Mouse (Mus musculus) testis, postnatal 10 days (tissue): ENCODE results near the gene Vps9d1.
A peak's percentile ranks its signal among the peaks of the same experiment; 100 is the strongest.
"Not testable (repeated sequence)": the region's sequence is repeated elsewhere in the genome, so short reads cannot be mapped to it uniquely, and the experiment has no call there.

Source experiments
- DNase-seq: peaks from one replicate; pipeline ENCODE4 v3.0.0; 2021; ENCODE audit warnings: low spot score

Vps9d1 gene

DNA sequence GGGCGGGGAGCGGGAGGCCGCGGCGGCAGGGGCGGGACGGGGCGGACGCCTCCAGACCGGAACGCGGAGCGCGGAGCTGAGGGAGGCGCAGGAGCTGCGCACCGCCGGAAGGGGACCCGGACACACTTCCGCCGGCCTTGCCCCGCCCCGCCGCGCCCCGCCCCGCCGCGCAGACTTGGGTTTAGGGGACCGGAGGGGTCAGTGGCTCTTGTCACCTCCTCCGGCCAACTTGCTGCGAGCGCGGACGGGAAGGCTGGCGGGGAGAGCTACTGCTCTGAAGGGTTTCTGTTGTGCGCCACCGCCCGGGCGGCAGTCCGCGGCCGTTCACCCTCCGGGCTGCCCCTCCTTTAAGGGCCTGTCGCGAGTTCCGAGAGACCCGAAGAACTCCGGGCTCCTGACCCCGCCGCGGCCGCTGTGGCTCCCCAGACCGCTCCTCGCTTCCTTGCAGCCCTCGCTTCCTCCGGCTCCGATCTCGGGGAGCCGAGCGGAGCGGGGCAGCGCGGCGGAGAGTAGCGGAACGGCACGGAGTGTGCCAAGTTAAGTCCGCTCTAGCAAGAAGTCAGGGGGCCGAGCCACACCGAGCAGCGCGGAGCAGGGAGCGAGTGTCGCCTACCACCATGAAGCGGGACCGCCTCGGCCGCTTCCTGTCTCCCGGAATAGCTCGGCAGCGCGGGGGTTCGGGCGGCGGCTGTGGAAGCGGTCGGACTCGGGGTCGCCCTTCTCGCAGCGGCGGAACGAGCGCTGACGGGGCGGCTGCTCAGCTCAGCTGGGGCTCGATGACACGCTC is at the start of gene Vps9d1, which contains the start of gene Zfp276:
TSS of gene Vps9d1 (minus strand) at position 250 of the 787 bp plus-strand sequence.
TSS of gene Zfp276 (plus strand) at position 97 of the 787 bp plus-strand sequence.
- DNase-seq, result peak; percentile 93

DNA sequence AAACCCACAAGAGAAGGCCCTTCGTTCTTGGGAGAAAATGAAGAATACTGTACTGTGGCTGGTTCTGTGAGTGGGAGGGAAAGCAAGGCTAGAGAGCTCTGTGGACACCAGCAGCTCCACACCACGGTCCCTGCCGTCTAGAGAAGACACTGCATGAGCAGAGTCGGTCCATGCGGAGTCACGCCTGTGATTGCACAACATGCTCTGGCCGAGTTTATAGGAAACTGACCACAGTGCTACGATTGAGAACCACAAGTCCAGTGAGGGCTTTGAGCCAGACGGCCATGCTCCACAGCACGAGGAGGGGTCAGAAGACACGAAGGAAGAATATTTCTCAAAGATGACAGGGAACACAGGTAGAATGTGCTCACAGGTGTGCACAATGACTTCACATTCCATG is 44.2 kb upstream of the Vps9d1 start:
- no peak for DNase-seq

DNA sequence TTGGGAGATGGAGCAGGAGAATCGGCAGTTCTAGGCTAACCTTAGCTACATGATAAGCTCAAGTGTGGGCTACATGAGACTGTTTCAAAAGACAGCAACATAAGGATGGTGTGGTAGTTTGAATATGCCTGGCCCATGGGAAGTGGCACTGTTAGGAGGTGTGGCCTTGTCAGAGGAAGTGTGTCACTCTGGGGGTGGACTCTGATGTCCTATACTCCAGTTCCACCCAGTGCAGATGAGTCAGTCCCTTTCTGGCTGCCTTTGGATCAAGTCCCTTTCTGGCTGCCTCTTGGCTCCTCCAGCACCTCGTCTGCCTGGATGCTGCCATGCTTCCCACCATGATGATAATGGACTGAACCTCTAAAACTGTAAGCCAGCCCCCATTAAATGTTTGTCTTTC is 38.6 kb upstream of the Vps9d1 start:
- DNase-seq, result no peak

DNA sequence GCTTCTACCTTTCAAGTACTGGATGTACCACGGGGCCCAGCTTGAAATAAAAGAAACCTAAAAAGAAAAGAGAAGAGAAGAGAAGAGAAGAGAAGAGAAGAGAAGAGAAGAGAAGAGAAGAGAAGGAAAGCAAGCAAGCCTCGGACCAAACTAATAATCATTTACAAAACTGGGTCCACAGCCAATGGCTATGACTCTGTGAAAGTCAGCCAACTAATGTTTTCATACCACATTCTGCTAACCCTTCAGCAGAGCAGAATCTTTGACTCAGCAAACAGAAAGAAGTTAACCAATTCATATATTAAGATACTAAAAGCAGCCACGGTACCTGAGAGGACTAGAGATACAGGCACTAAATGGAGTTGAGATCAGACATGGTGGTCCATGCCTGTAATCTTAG is 38.1 kb upstream of the Vps9d1 start:
- DNase-seq, result no peak

DNA sequence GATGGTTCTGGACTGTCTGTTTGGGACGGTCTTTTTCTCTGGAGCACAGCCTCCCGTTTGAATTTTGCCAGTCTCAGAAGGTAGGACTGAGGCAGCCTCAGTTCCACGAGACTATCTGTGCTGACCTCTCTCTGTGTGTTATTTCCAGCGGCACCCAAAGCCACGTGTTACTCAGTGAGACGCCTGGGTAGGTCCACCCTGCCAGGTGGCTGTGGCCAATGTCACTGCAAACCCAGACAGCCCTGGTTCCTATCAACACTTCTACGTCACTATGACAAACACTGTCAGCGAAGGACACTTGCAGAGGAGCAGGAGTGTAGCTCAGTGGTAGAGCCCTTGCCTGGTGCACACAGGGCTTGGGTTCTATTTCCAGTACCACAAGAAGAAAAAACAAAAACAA is 37.6 kb upstream of the Vps9d1 start:
- DNase-seq, result no peak

DNA sequence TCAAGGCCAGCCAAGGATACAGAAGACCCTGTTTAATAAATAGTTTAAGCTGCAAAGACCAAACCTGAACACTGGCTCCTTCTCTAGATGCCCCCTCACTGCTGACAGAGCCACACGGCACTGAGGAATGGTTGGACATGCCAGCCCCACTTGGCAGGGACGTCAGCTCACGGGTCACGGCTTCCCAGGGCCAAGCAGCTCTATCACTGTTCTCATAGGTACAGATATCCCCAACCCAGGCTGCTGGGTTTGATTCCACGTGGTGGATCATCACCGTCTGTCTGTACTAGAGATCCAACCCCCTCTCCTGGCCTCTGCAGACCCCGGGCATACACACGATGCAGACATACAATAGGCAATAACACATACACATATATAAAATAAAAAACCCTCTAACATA is 36.5 kb upstream of the Vps9d1 start:
- DNase-seq, result no peak

DNA sequence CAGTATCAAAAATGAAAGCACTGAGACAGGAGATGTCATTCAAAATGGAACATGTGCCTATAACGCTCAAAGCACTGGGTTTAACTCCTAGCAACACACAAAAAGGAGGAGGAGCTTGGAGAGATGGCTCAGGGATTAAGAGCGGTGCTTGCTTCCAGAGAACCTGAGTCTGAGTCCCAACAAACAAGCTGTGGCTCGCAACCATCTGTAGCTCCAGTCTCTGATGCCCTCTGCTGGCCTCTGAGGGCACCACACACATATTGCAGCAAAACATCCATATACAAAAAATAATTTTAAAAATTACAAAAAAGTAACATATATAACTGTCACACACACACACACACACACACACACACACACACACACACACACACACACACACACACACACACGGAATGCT is 36.0 kb upstream of the Vps9d1 start:
- DNase-seq, result peak; percentile 70

DNA sequence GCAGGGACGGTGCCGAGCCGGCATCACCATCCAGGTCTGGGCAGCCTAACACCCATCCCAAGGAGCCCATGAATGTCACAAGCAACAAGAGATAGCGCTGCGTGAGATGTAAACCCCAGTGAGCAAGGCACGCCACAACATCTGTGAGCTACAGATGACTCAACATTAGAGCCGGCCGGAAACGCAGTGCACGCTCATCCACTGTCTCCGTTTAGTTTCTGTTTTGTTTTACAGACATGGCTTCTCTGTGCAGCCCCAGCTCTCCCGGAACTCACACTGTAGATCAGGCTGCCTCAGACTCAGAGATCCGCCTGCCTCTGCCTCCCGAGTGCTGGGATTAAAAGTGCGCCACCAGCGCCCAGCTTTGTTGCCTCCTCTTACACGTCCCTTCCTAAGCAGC is 33.2 kb upstream of the Vps9d1 start:
- DNase-seq, result no peak

DNA sequence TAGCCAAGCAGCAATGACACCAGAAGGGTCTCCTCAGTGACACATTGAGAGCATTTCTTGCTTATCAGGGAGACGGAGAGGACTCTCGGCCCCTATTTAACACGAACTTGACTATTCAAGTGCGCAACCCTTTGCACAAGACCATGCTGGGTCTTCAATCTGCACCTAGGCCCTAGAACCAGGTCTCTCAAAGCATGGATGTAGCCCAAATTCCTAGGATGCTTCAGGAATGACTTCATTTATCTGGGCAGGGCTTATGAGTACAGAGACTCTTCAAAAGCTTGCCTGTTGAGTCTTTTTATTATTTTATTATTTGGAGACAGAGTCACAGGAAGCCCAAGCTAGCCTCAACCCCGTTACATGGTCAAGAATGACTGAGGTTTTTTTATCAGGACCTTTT is 30.3 kb upstream of the Vps9d1 start:
- no peak for DNase-seq

DNA sequence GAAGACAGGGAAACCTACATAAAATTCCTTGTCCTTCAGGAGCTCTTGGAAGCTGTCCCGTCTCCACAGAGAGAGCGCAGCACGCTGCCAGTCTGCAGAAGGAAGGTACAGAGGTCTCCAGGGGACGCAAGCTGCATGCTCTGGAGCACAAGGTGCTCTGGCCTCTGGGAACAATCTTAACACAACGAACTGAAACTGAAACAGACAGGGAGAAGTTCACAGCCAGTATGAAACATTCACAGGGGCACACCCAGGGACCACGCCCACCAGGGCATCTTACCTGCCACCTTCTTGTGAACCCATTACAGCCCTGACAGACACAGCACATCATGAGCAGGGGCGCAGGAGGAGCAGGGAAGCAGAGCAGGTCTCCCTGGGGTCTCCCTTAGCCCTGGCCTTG is 29.8 kb upstream of the Vps9d1 start:
- DNase-seq, result no peak

DNA sequence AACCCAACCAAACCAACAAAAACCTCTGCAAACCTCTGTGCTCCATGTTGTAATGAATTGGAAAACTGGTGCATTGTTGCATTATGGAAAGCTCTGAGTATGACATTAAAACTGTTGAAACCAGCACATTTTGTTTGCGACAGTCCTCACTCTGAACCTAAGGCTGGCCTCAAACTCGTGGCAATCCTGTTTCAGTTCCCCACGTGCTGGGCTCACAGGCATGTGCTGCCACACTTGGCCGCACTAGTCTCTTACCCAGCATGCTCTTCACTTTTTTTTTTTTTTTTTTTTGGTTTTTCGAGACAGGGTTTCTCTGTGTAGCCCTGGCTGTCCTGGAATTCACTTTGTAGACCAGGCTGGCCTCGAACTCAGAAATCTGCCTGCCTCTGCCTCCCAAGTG is 28.8 kb upstream of the Vps9d1 start:
- not testable (repeated sequence) for DNase-seq

DNA sequence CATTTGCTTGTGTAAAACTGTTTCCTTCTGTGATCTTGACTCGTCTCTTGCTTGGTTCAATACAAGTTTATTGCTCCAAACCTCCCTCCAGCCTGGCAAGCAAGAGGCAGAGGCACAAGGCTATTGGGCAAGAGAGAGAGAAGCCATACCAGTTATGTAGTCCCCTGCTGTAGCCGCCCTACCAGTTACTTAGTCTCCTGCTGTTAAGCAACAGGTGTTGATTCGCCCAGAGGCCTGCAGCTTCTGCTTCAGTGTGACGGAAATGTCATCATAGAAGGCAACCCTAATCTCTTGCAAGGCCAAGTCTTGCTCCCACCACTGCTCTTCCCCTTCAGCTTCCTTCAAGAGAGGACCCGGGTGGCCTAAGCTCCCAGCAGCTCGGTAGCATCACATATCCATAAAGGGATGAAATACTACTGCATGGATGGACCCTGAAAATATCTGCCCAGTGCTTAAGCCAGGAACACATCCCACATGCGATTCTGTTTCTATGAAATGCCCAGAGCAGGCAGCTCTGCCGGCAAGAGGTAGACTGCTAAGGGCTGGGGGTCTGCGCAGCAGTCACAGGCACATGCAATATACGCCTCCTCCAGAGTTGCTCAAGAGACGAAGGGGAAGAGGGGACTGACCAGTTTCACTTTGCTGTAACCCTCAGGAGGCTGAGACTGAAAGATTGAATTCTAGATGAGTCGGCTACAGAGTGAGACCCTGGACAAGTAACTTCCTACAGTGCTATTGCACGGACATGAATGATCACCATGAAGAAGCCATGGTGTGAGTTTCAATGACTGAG is 26.4 kb upstream of the Vps9d1 start:
- no peak for DNase-seq

DNA sequence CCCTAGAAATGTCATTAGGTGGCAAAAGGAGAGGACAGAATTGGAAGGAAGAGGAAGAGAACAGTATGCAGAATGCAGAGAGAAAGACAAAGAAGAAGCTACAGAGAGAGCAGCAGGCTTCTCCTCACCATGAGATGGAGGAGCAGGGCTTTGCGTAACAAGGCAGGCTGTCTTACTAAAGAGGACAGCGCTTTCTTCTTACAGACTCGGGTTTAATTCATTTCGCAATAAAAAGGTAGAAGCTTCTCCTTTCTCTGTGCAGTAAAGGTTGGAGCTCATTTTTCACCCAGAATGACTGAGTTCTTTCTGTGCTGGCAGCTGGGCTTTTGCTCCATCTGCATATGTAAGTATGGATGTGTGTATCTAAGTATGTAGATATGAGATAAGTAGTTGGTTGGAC is 25.7 kb upstream of the Vps9d1 start:
- DNase-seq, result no peak

DNA sequence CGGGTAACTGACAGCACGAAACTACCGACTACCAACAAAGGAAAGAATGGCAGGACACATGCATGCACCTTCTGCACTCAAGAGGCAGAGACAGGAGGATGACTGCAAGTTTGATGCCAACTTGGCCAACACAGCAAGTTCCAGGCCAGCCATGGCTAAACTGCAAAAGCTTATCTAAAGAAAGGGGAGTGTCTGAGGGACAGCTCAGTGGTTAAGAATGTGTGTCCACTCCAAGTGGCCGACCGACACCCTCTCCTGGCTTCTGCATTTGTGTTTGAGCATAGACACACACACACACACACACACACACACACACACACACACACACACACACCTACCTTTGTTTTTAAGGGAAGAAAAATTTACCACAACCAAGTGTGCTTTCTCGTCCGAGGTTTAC is 24.3 kb upstream of the Vps9d1 start:
- DNase-seq, result no peak

DNA sequence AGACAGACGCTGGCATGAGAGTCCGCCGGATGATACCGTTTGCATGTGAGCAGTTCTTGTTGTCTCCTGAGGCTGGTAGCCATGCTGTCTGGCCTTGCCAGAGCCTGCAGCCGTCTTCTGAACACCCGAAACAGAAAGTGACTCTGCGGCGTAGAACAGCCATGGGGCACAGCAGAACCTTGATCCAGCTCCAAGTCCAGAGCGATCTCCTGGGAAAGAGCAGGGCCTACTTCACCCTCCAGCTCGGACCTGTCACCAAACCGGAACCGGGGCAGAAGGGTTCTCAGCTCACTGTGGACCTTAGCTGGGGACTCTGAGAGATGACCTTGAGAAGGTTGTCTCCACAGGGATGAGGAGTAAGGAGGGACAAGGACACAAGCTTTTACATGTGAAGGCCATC is 20.9 kb upstream of the Vps9d1 start:
- DNase-seq, result no peak

DNA sequence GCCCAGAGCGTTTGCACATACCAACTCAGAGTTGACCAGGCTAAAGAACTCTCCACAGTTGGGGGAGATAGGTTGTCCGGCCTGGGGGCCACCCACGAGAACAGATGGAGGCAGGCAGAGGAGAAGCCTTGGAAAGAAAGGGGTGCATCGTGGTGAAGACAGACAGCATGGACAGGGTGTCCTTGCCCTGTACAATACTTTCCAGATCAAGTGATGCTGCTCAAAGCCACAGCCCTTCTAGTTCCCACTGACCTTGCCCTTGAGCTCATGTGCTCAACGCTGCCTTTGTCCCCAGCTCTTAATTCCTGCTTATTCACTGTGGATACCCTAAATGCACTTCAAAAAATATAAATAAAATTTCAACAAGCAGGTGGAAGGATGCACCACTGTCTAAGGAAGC is 20.3 kb upstream of the Vps9d1 start:
- DNase-seq, result no peak

DNA sequence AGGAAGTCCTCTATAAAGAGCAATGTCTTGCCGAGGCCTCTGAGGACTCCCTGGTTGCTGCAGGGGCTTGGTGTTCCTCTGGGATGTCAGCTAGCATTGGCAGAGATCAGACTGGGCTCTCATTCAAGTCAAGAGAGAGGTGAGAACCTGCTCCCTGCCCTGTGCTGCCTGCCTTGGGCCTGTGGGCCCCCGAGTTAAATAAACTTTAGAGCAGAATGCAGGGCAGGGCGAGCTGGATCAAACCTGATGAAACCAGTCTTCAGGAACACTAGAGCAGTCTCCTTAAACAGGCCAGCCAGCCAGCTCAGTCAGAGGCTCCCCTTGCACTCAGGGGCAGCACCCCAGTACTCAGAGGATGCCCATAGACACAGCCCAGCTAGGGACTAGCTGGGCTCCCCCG is 17.8 kb upstream of the Vps9d1 start:
- DNase-seq, result no peak

DNA sequence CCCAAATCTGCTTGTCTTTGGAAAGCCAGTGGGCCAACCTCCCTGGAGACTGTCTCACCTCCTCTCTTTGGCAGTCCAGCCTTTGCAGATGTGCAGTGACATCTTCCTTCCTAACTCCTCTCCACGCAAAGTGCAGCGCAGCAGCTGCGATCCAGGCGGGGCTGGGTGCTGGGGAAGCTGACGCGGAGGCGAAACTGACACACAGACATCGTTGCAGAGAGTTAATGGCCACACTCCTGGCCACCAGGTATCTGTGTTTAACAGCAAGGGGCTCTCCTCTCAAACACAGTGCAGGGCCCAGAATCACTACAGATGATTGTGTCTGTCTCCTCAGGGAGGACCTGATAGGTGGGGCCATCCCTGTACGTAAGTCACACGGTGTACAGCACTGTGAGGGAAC is 17.0 kb upstream of the Vps9d1 start:
- no peak for DNase-seq

DNA sequence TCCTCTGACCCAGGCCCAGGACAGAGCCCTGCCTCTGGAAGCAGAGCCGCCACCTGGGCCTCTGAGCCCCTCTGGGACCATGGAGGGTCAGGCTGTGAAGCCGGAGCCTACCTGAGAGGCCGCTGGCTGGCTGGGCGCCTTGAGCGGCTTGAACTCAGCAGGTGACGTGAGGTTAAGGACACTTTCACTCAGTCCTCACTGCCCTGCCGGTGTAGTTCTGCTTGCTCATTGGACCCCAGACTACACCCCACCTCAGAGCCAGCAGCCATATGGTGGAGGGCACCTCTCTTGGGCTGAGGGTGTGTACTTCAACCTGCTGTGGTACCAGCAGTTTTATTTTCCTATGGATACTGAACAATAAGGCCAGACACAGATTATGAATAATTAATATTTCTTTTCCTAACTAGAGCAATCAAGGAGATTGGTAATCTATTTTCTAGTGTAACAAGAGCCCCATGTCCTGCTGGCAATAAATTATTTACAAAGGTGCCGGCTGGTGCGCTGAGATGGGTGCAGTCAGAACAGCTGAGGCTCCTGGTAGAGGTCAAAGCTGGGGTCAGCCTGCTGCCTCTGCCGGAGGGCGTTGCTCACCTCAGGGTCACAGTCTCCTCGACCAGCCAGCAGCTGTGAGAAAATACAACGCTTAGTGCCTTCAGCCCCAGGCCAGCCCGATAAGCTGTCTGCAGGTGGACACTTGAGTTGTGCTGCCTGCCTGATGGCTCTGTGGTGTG is 13.9 kb upstream of the Vps9d1 start:
- no peak for DNase-seq

DNA sequence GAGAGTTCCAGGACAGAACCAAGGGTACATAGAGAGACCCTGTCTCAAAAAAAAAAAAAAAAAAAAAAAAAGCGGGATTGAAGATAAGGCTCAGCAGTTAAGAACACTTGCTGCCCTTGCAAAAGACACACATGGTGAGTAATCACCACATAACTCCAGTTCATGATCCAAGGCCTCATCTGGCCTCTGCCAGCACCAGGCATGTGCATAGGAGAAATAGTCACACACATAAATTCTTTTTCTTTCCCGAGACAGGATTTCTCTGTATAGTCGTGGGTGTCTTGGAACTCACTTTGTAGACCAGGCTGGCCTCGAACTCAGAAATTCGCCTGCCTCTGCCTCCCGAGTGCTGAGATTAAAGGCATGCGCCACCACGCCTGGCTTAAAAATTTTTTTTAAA is 3.4 kb upstream of the Vps9d1 start:
- DNase-seq, result not testable (repeated sequence)

DNA sequence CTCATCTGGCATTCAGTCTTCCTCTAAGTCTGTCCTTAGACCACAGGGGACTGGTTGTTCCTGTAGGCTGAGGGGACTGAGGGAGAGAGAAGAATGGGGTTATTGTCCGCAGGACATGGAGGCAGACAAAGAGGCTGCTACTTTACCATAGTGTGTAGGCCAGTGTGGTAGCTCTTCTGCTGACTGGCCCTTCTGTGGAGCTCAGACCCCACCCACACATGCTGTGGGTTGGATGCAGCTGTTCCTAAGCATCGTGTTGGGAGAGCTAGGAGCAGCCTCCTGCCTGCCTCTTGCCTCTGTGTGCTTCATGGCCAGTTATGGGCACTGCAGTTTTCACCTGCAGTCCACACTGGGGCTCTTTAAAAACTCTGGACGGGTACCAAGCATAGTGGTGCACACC is 3.0 kb upstream of the Vps9d1 start:
- DNase-seq, result no peak

DNA sequence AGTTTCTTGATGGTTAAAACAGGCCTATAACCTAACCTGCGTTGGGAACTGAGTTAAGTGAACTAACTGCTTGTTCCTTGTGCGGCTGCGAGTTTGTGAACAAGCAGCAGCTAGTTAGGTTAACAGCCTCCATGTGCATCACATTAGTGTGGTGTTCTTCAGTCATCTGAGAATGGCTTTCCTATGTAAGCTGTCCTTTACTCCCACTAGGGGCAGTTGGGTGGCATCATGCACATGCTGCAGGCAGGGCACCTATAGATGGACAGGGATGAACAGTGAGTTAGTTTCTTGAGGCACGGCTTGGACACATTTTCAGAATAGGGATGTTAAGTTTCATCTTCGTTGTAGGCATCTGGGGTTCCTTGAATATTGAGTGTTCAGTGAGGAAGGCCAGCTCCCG is 1.0 kb upstream of the Vps9d1 start:
- no peak for DNase-seq
